Mouse (Mus musculus): ENCODE measurements around the gene Hint1. TPM values are rescaled to one million over a fixed set of nuclear protein-coding genes. Genes with fewer than 3 reads are reported as not detected.

Hint1 gene
- polyA plus RNA-seq, 1 experiment from 2014 or later: 851 TPM

GRCm38 (mm10) chr11:54905086-54905485 is 38.9 kb downstream of the Hint1 start:
- peaks cover 41% of the 10 kb centered on the region for H3K4me1 ChIP-seq (replicated peaks)
- WGBS: 90% methylated on average over 3 of the region's 3 CpGs
- ATAC-seq: no peak
- H3K9me3 ChIP-seq: no peaks in the 10 kb centered on the region
- no peak overlapping the region for H3K9ac ChIP-seq
- H3K27me3 ChIP-seq (replicated peaks): no peaks in the 10 kb centered on the region
- no peak overlapping the region for H3K4me3 ChIP-seq (replicated peaks)
- no peak overlapping the region for H3K27ac ChIP-seq
- no peak overlapping the region for H3K4me2 ChIP-seq (replicated peaks)
- H3K36me3 ChIP-seq: peaks cover 18% of the 10 kb centered on the region

- H3K4me2 ChIP-seq (replicated peaks): no peak overlapping the region
- H3K27ac ChIP-seq: 0 out of 2 replicates have a peak overlapping the region, but pooled peaks have one; percentile 34
- H3K9me3 ChIP-seq: no peaks in the 10 kb centered on the region
- H3K27me3 ChIP-seq (replicated peaks): no peaks in the 10 kb centered on the region
- H3K4me3 ChIP-seq (replicated peaks): no peak overlapping the region
- peak overlapping the region; percentile 4; the same call in 1 of the 2 replicates for H3K9ac ChIP-seq
- WGBS: 38% methylated on average over 4 of the region's 4 CpGs
- H3K4me1 ChIP-seq (replicated peaks): peaks cover 41% of the 10 kb centered on the region
- H3K36me3 ChIP-seq: peaks cover 27% of the 10 kb centered on the region
- no peak; the same call in 1 of the 2 replicates for ATAC-seq
Observed at GRCm38 (mm10) chr11:54905931-54906330, 39.7 kb downstream of the Hint1 start.

- WGBS: 74% methylated on average over 4 of the region's 4 CpGs
- Histone ChIP-seq H3K27ac (no peak overlapping the region), H3K9ac (no peak overlapping the region), H3K36me3 (peaks cover 31% of the 10 kb centered on the region), H3K9me3 (no peaks in the 10 kb centered on the region), H3K4me1 (replicated peaks) (peaks cover 41% of the 10 kb centered on the region), H3K4me2 (replicated peaks) (no peak overlapping the region), H3K4me3 (replicated peaks) (no peak overlapping the region), H3K27me3 (replicated peaks) (no peaks in the 10 kb centered on the region)
- no peak for ATAC-seq
Observed at GRCm38 (mm10) chr11:54906466-54906865, 40.3 kb downstream of the Hint1 start.

GRCm38 (mm10) chr11:54907259-54907658 is 41.1 kb downstream of the Hint1 start:
- Histone ChIP-seq H3K4me3 (replicated peaks) (no peak overlapping the region), H3K9ac (no peak overlapping the region), H3K4me1 (replicated peaks) (peaks cover 40% of the 10 kb centered on the region), H3K27ac (no peak overlapping the region), H3K4me2 (replicated peaks) (no peak overlapping the region), H3K27me3 (replicated peaks) (no peaks in the 10 kb centered on the region), H3K36me3 (peaks cover 31% of the 10 kb centered on the region), H3K9me3 (no peaks in the 10 kb centered on the region)
- no peak for ATAC-seq
- WGBS: 84% methylated on average over 5 of the region's 5 CpGs

GRCm38 (mm10) chr11:54909273-54909672 is 43.1 kb downstream of the Hint1 start:
- H3K9ac ChIP-seq: no peak overlapping the region
- no peak for ATAC-seq
- H3K27ac ChIP-seq: no peak overlapping the region
- peaks cover 37% of the 10 kb centered on the region for H3K36me3 ChIP-seq
- whole genome bisulfite sequencing: 90% methylated on average over 11 of the region's 11 CpGs
- no peaks in the 10 kb centered on the region for H3K27me3 ChIP-seq (replicated peaks)
- H3K9me3 ChIP-seq: no peaks in the 10 kb centered on the region
- peaks cover 23% of the 10 kb centered on the region for H3K4me1 ChIP-seq (replicated peaks)
- no peak overlapping the region for H3K4me2 ChIP-seq (replicated peaks)
- no peak overlapping the region for H3K4me3 ChIP-seq (replicated peaks)

- H3K27me3 ChIP-seq (replicated peaks): no peaks in the 10 kb centered on the region
- no peak for ATAC-seq
- 86% methylated on average over 12 of the region's 12 CpGs for WGBS
Observed at GRCm38 (mm10) chr11:54910081-54910665, 44.0 kb downstream of the Hint1 start.

GRCm38 (mm10) chr11:54911201-54911600 is 45.0 kb downstream of the Hint1 start:
- 93% methylated on average over 3 of the region's 3 CpGs for WGBS
- Histone ChIP-seq H3K27me3 (replicated peaks) (no peaks in the 10 kb centered on the region), H3K4me2 (replicated peaks) (no peak overlapping the region), H3K4me3 (replicated peaks) (no peak overlapping the region), H3K27ac (no peak overlapping the region), H3K4me1 (replicated peaks) (peaks cover 7% of the 10 kb centered on the region; the same call in 1 of the 2 replicates), H3K9me3 (no peaks in the 10 kb centered on the region), H3K9ac (no peak overlapping the region), H3K36me3 (peaks cover 50% of the 10 kb centered on the region)
- ATAC-seq: no peak

More at GRCm38 (mm10) chr11:54910081-54910665, 44.0 kb downstream of the Hint1 start:
- H3K4me2 ChIP-seq (replicated peaks): no peak overlapping the region
- no peak overlapping the region for H3K27ac ChIP-seq
- no peak overlapping the region for H3K9ac ChIP-seq
- H3K9me3 ChIP-seq: no peaks in the 10 kb centered on the region
- H3K4me3 ChIP-seq (replicated peaks): no peak overlapping the region
- peaks cover 16% of the 10 kb centered on the region for H3K4me1 ChIP-seq (replicated peaks)
- H3K36me3 ChIP-seq: peaks cover 46% of the 10 kb centered on the region

GRCm38 (mm10) chr11:54911671-54912502 is 45.7 kb downstream of the Hint1 start:
- no peak overlapping the region for H3K4me2 ChIP-seq (replicated peaks)
- H3K27ac ChIP-seq: no peak overlapping the region
- H3K9me3 ChIP-seq: no peaks in the 10 kb centered on the region
- H3K4me1 ChIP-seq (replicated peaks): 0 out of 2 replicates have a peak, but pooled peaks cover under 1% of the 10 kb centered on the region
- peaks cover 55% of the 10 kb centered on the region for H3K36me3 ChIP-seq
- no peaks in the 10 kb centered on the region for H3K27me3 ChIP-seq (replicated peaks)
- ATAC-seq: no peak
- no peak overlapping the region for H3K4me3 ChIP-seq (replicated peaks)
- H3K9ac ChIP-seq: no peak overlapping the region
- WGBS: 70% methylated on average over 7 of the region's 7 CpGs

GRCm38 (mm10) chr11:54912503-54913316 is 46.5 kb downstream of the Hint1 start:
- Histone ChIP-seq H3K27me3 (replicated peaks) (no peaks in the 10 kb centered on the region), H3K36me3 (peaks cover 63% of the 10 kb centered on the region), H3K9me3 (no peaks in the 10 kb centered on the region), H3K9ac (no peak overlapping the region), H3K27ac (no peak overlapping the region), H3K4me2 (replicated peaks) (no peak overlapping the region), H3K4me3 (replicated peaks) (no peak overlapping the region), H3K4me1 (replicated peaks) (no peaks in the 10 kb centered on the region)
- 81% methylated on average over 9 of the region's 9 CpGs for WGBS
- ATAC-seq: no peak

- H3K4me1 ChIP-seq (replicated peaks): no peaks in the 10 kb centered on the region
- ATAC-seq: no peak
- no peaks in the 10 kb centered on the region for H3K9me3 ChIP-seq
- H3K36me3 ChIP-seq: peaks cover 67% of the 10 kb centered on the region
- H3K9ac ChIP-seq: no peak overlapping the region
- H3K27ac ChIP-seq: no peak overlapping the region
- no peak overlapping the region for H3K4me2 ChIP-seq (replicated peaks)
- WGBS: 91% methylated on average over 5 of the region's 5 CpGs
- no peak overlapping the region for H3K4me3 ChIP-seq (replicated peaks)
- no peaks in the 10 kb centered on the region for H3K27me3 ChIP-seq (replicated peaks)
Observed at GRCm38 (mm10) chr11:54913841-54914240, 47.7 kb downstream of the Hint1 start.

- H3K4me2 ChIP-seq (replicated peaks): no peak overlapping the region
- no peak overlapping the region for H3K9ac ChIP-seq
- WGBS: 94% methylated on average over 7 of the region's 7 CpGs
- no peak for ATAC-seq
- no peak overlapping the region for H3K27ac ChIP-seq
- peaks cover 50% of the 10 kb centered on the region for H3K36me3 ChIP-seq
- no peaks in the 10 kb centered on the region for H3K27me3 ChIP-seq (replicated peaks)
- peaks cover 14% of the 10 kb centered on the region for H3K4me1 ChIP-seq (replicated peaks)
- no peak overlapping the region for H3K4me3 ChIP-seq (replicated peaks)
- no peaks in the 10 kb centered on the region for H3K9me3 ChIP-seq
Observed at GRCm38 (mm10) chr11:54917461-54917860, 51.3 kb downstream of the Hint1 start.

GRCm38 (mm10) chr11:54918273-54918672 is 52.1 kb downstream of the Hint1 start:
- Histone ChIP-seq H3K9ac (no peak overlapping the region), H3K4me1 (replicated peaks) (peaks cover 14% of the 10 kb centered on the region), H3K4me2 (replicated peaks) (no peak overlapping the region), H3K9me3 (no peaks in the 10 kb centered on the region), H3K4me3 (replicated peaks) (no peak overlapping the region), H3K36me3 (peaks cover 56% of the 10 kb centered on the region), H3K27ac (no peak overlapping the region), H3K27me3 (replicated peaks) (no peaks in the 10 kb centered on the region)
- 91% methylated on average over 4 of the region's 4 CpGs for WGBS
- no peak for ATAC-seq

Data from intestine, embryonic 15.5 days (tissue).